Mouse (Mus musculus) megakaryocyte, embryonic 14.5 days (primary cell): Measurements from ENCODE around the gene Dab2ip.

Experiments used
- FLI1 ChIP-seq: IDR thresholded peaks from 2 replicates; pipeline ENCODE4 v1.6.1; 2012; ENCODE audit warnings: low read length, inconsistent platforms, mixed read lengths
- GATA1 ChIP-seq: IDR thresholded peaks from 3 replicates; pipeline ENCODE4 v1.6.1; 2012; ENCODE audit warnings: mixed read lengths, low read length, inconsistent platforms, borderline replicate concordance

DNA sequence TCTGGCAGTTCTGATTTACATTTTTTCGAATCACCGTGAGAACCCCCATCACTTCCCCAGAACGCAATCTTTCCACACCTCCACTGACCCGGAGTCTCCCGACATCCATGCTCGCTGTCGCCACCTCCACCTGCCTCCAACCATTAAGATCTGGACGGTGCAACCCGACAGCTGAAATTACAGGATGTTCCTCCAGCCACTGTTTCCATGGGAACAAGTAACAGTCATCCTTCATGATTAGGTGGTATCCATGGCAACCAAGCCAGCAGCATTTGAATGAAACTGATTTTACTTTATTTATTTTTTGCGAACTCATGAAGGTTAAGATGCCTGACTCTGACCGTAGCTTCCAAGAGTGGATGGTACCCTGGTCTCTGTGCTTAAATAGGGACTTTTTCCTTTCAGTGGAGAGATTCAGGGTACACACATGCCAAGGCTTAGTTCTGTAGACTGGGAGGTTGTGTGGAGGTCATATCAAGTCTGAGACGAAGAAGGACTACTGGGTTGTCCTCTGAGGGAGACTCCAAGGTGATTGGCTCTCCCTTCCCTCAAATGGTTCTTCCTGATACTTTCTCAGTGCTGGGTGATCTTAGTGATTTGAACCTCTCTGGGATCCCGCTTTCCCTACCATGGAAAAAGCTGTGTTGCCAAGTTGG is 79.9 kb downstream of the Dab2ip start:
- TF ChIP-seq GATA1 (no peak), FLI1 (no peak)
